Mouse (Mus musculus): ENCODE measurements around the gene Ddr2. TPM values are rescaled to one million over a fixed set of nuclear protein-coding genes. Genes with fewer than 3 reads are reported as not detected.

Gene Ddr2
- polyA plus RNA-seq, 1 experiment from 2014 or later = 15.6 TPM

- Histone ChIP-seq H3K4me1 (replicated peaks; ENCODE audit: control insufficient read depth, insufficient read depth, low read length) (no peaks in the 10 kb centered on the region), H3K27me3 (replicated peaks; ENCODE audit: control insufficient read depth, insufficient read depth, low read length) (no peaks in the 10 kb centered on the region), H3K9me3 (ENCODE audit: control insufficient read depth) (no peaks in the 10 kb centered on the region), H3K36me3 (ENCODE audit: control insufficient read depth, insufficient read depth) (peaks cover 46% of the 10 kb centered on the region), H3K4me3 (ENCODE audit: low read depth, low read length) (no peak overlapping the region), H3K27ac (ENCODE audit: low read depth, low read length) (no peak overlapping the region), H3K4me2 (replicated peaks; ENCODE audit: low read depth) (no peak overlapping the region), H3K9ac (ENCODE audit: low read depth, low read length) (no peak overlapping the region)
- no peak for ATAC-seq
- WGBS = 94% methylated on average over 6 of the region's 6 CpGs
- no peak for TF ChIP-seq CTCF (IDR thresholded peaks at IDR 0.05; ENCODE audit: low read depth)
These were observed 159.0 kb downstream of the Ddr2 start for GRCm38 (mm10) chr1:169951561-169951960.

- ATAC-seq = no peak
- no peaks in the 10 kb centered on the region for H3K9me3 ChIP-seq (ENCODE audit: control insufficient read depth)
- WGBS = 91% methylated on average over 4 of the region's 4 CpGs
- H3K4me2 ChIP-seq (replicated peaks; ENCODE audit: low read depth) = no peak overlapping the region
- peaks cover 37% of the 10 kb centered on the region for H3K36me3 ChIP-seq (ENCODE audit: control insufficient read depth, insufficient read depth)
- no peak overlapping the region for H3K9ac ChIP-seq (ENCODE audit: low read depth, low read length)
- peak; percentile 53 for TF ChIP-seq CTCF (IDR thresholded peaks at IDR 0.05; ENCODE audit: low read depth)
- H3K27ac ChIP-seq (ENCODE audit: low read depth, low read length) = no peak overlapping the region
- H3K4me3 ChIP-seq (ENCODE audit: low read depth, low read length) = no peak overlapping the region
- no peaks in the 10 kb centered on the region for H3K4me1 ChIP-seq (replicated peaks; ENCODE audit: control insufficient read depth, insufficient read depth, low read length)
- no peaks in the 10 kb centered on the region for H3K27me3 ChIP-seq (replicated peaks; ENCODE audit: control insufficient read depth, insufficient read depth, low read length)
These were observed 159.9 kb downstream of the Ddr2 start for GRCm38 (mm10) chr1:169950651-169951050.

GRCm38 (mm10) chr1:169949981-169950380, 160.6 kb downstream of the Ddr2 start:
- H3K27ac ChIP-seq (ENCODE audit: low read depth, low read length) = no peak overlapping the region
- H3K27me3 ChIP-seq (replicated peaks; ENCODE audit: control insufficient read depth, insufficient read depth, low read length) = no peaks in the 10 kb centered on the region
- TF ChIP-seq CTCF (IDR thresholded peaks at IDR 0.05; ENCODE audit: low read depth) = no peak
- ATAC-seq = no peak
- H3K4me1 ChIP-seq (replicated peaks; ENCODE audit: control insufficient read depth, insufficient read depth, low read length) = no peaks in the 10 kb centered on the region
- peaks cover 34% of the 10 kb centered on the region for H3K36me3 ChIP-seq (ENCODE audit: control insufficient read depth, insufficient read depth)
- no peak overlapping the region for H3K4me3 ChIP-seq (ENCODE audit: low read depth, low read length)
- no peaks in the 10 kb centered on the region for H3K9me3 ChIP-seq (ENCODE audit: control insufficient read depth)
- no peak overlapping the region for H3K9ac ChIP-seq (ENCODE audit: low read depth, low read length)
- 57% methylated on average over 7 of the region's 7 CpGs for WGBS
- H3K4me2 ChIP-seq (replicated peaks; ENCODE audit: low read depth) = no peak overlapping the region

GRCm38 (mm10) chr1:169948866-169949265, 161.7 kb downstream of the Ddr2 start:
- no peak overlapping the region for H3K4me3 ChIP-seq (ENCODE audit: low read depth, low read length)
- no peaks in the 10 kb centered on the region for H3K4me1 ChIP-seq (replicated peaks; ENCODE audit: control insufficient read depth, insufficient read depth, low read length)
- no peaks in the 10 kb centered on the region for H3K27me3 ChIP-seq (replicated peaks; ENCODE audit: control insufficient read depth, insufficient read depth, low read length)
- no peak for ATAC-seq
- 66% methylated on average over 7 of the region's 7 CpGs for WGBS
- H3K9me3 ChIP-seq (ENCODE audit: control insufficient read depth) = no peaks in the 10 kb centered on the region
- H3K36me3 ChIP-seq (ENCODE audit: control insufficient read depth, insufficient read depth) = peaks cover 26% of the 10 kb centered on the region
- H3K27ac ChIP-seq (ENCODE audit: low read depth, low read length) = no peak overlapping the region
- no peak overlapping the region for H3K9ac ChIP-seq (ENCODE audit: low read depth, low read length)
- H3K4me2 ChIP-seq (replicated peaks; ENCODE audit: low read depth) = no peak overlapping the region
- no peak for TF ChIP-seq CTCF (IDR thresholded peaks at IDR 0.05; ENCODE audit: low read depth)

- Histone ChIP-seq H3K9ac (ENCODE audit: low read depth, low read length) (no peak overlapping the region), H3K4me2 (replicated peaks; ENCODE audit: low read depth) (no peak overlapping the region), H3K9me3 (ENCODE audit: control insufficient read depth) (no peaks in the 10 kb centered on the region), H3K4me1 (replicated peaks; ENCODE audit: control insufficient read depth, insufficient read depth, low read length) (no peaks in the 10 kb centered on the region), H3K27me3 (replicated peaks; ENCODE audit: control insufficient read depth, insufficient read depth, low read length) (no peaks in the 10 kb centered on the region), H3K27ac (ENCODE audit: low read depth, low read length) (no peak overlapping the region), H3K36me3 (ENCODE audit: control insufficient read depth, insufficient read depth) (peaks cover 20% of the 10 kb centered on the region), H3K4me3 (ENCODE audit: low read depth, low read length) (no peak overlapping the region)
- WGBS = 52% methylated on average over 7 of the region's 7 CpGs
- no peak for ATAC-seq
- TF ChIP-seq CTCF (IDR thresholded peaks at IDR 0.05; ENCODE audit: low read depth) = no peak
These were observed 162.3 kb downstream of the Ddr2 start for GRCm38 (mm10) chr1:169948280-169948679.

- TF ChIP-seq CTCF (IDR thresholded peaks at IDR 0.05; ENCODE audit: low read depth) = peak; percentile 56
- H3K36me3 ChIP-seq (ENCODE audit: control insufficient read depth, insufficient read depth) = peaks cover 14% of the 10 kb centered on the region
- H3K9me3 ChIP-seq (ENCODE audit: control insufficient read depth) = no peaks in the 10 kb centered on the region
- H3K9ac ChIP-seq (ENCODE audit: low read depth, low read length) = no peak overlapping the region
- 71% methylated on average over 6 of the region's 6 CpGs for WGBS
- no peaks in the 10 kb centered on the region for H3K4me1 ChIP-seq (replicated peaks; ENCODE audit: control insufficient read depth, insufficient read depth, low read length)
- no peak overlapping the region for H3K27ac ChIP-seq (ENCODE audit: low read depth, low read length)
- no peak for ATAC-seq
- H3K4me2 ChIP-seq (replicated peaks; ENCODE audit: low read depth) = no peak overlapping the region
- H3K4me3 ChIP-seq (ENCODE audit: low read depth, low read length) = no peak overlapping the region
- no peaks in the 10 kb centered on the region for H3K27me3 ChIP-seq (replicated peaks; ENCODE audit: control insufficient read depth, insufficient read depth, low read length)
These were observed 162.9 kb downstream of the Ddr2 start for GRCm38 (mm10) chr1:169947654-169948053.

- 81% methylated on average over 3 of the region's 3 CpGs for WGBS
- no peak overlapping the region for H3K4me2 ChIP-seq (replicated peaks; ENCODE audit: low read depth)
These were observed 164.6 kb downstream of the Ddr2 start for GRCm38 (mm10) chr1:169946004-169946403.

More at GRCm38 (mm10) chr1:169946004-169946403, 164.6 kb downstream of the Ddr2 start:
- Histone ChIP-seq H3K27me3 (replicated peaks; ENCODE audit: control insufficient read depth, insufficient read depth, low read length) (no peaks in the 10 kb centered on the region), H3K4me3 (ENCODE audit: low read depth, low read length) (no peak overlapping the region), H3K9me3 (ENCODE audit: control insufficient read depth) (no peaks in the 10 kb centered on the region), H3K27ac (ENCODE audit: low read depth, low read length) (no peak overlapping the region), H3K36me3 (ENCODE audit: control insufficient read depth, insufficient read depth) (peaks cover 6% of the 10 kb centered on the region; the same call in 1 of the 2 replicates), H3K4me1 (replicated peaks; ENCODE audit: control insufficient read depth, insufficient read depth, low read length) (no peaks in the 10 kb centered on the region), H3K9ac (ENCODE audit: low read depth, low read length) (no peak overlapping the region)
- TF ChIP-seq CTCF (IDR thresholded peaks at IDR 0.05; ENCODE audit: low read depth) = no peak
- no peak for ATAC-seq
